In the genomic region with DNA sequence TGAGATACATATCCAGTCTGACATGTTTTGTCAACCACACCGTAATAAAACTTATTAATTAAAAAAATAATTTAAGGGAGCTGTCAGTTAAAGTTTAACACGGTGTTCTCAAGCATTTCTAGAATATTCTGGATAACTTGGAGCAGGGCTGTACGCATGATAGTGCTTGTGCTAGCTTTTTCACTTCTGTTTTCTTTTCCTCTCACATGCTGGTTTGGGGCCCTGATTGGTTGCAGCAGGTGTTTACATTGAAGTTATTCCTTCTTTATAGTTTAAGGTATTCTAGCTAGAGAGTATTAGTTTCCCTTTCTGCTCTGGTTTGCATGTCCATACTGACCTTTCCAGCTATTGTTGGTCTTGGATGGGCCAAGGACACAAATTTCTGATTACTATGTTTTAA, we compare ENCODE assay signal across 15 mouse cellular contexts.
DNase-seq lines count a peak whose midpoint lies in the region; ATAC-seq and TF ChIP-seq lines count a peak whose summit lies in the region.
"Had no signal": no experiment of that assay in that cellular context is flagged by ENCODE, and none has a peak within 500 bp of the region (broad histone marks: within the 10 kb centered on the region; RNA-seq: fewer than 3 reads in every experiment).

No protein-coding gene starts in this region.

- 76% methylated on average over 3 of the region's 3 CpGs for WGBS in heart, embryonic 16.5 days
- WGBS in lung, embryonic 16.5 days = 70% methylated on average over 3 of the region's 3 CpGs
- 52% methylated on average over 3 of the region's 3 CpGs for WGBS in lung, adult 2 months
- 65% methylated on average over 3 of the region's 3 CpGs for WGBS in embryonic facial prominence, embryonic 15.5 days
- WGBS in stomach, embryonic 14.5 days = 63% methylated on average over 3 of the region's 3 CpGs
- WGBS in thymus, adult 2 months = 76% methylated on average over 3 of the region's 3 CpGs

- no peak for ATAC-seq in heart, embryonic 16.5 days (replicated peaks; ENCODE audit: extremely low read depth, insufficient read depth, low FRiP score)
- ATAC-seq in lung, embryonic 16.5 days (ENCODE audit: low read depth) = no peak
- no peak for ATAC-seq in embryonic facial prominence, embryonic 15.5 days (ENCODE audit: insufficient number of reproducible peaks, low FRiP score, low TSS enrichment, low read depth)
- no peak for ATAC-seq in stomach, embryonic 14.5 days (ENCODE audit: insufficient number of reproducible peaks, insufficient read depth, low FRiP score, low read depth)
- ATAC-seq: midbrain, embryonic 15.5 days had no signal

- H3K4me1 ChIP-seq in heart, embryonic 16.5 days (ENCODE audit: control insufficient read depth, insufficient read depth, low read length) = peaks cover 52% of the 10 kb centered on the region
- peaks cover 50% of the 10 kb centered on the region for H3K4me1 ChIP-seq in lung, embryonic 16.5 days (replicated peaks; ENCODE audit: control insufficient read depth, insufficient read depth, low read length)
- peaks cover 32% of the 10 kb centered on the region for H3K4me1 ChIP-seq in lung, adult 2 months (ENCODE audit: control insufficient read depth, insufficient read depth, low read length)
- H3K4me1 ChIP-seq in embryonic facial prominence, embryonic 15.5 days = peaks cover 55% of the 10 kb centered on the region
- H3K4me1 ChIP-seq in stomach, embryonic 14.5 days (ENCODE audit: control insufficient read depth, insufficient read depth, low read length) = peaks cover 45% of the 10 kb centered on the region
- H3K4me1 ChIP-seq in thymus, adult 2 months (replicated peaks; ENCODE audit: control insufficient read depth, insufficient read depth, low read length) = peaks cover 34% of the 10 kb centered on the region

- no peaks in the 10 kb centered on the region for H3K27me3 ChIP-seq in heart, embryonic 16.5 days (ENCODE audit: control insufficient read depth, insufficient read depth, low read length)
- H3K27me3 ChIP-seq in lung, embryonic 16.5 days (ENCODE audit: control insufficient read depth, insufficient read depth, low read depth, low read length) = no peaks in the 10 kb centered on the region
- H3K27me3 ChIP-seq in embryonic facial prominence, embryonic 15.5 days = no peaks in the 10 kb centered on the region
- no peaks in the 10 kb centered on the region for H3K27me3 ChIP-seq in stomach, embryonic 14.5 days (ENCODE audit: control insufficient read depth, insufficient read depth, low read length)
- H3K27me3 ChIP-seq in thymus, adult 2 months (ENCODE audit: control insufficient read depth, insufficient read depth, low read length) = no peaks in the 10 kb centered on the region
- H3K27me3 ChIP-seq: heart, embryonic 15.5 days had no signal

- H3K27ac ChIP-seq in heart, embryonic 16.5 days (ENCODE audit: low read length) = 0 out of 2 replicates have a peak overlapping the region, but pooled peaks have one; percentile 16
- peak overlapping the region; percentile 78 for H3K27ac ChIP-seq in lung, embryonic 16.5 days (ENCODE audit: low read length)
- peak overlapping the region; percentile 74; the same call in 1 of the 2 replicates for H3K27ac ChIP-seq in embryonic facial prominence, embryonic 15.5 days (replicated peaks)
- peak overlapping the region; percentile 87; the same call in 1 of the 2 replicates for H3K27ac ChIP-seq in stomach, embryonic 14.5 days (ENCODE audit: low read length)
- H3K27ac ChIP-seq in thymus, adult 2 months (ENCODE audit: control insufficient read depth, insufficient read depth, low read length) = no peak overlapping the region; the same call in 1 of the 2 replicates
- H3K27ac ChIP-seq: heart, embryonic 15.5 days; hindbrain, embryonic 14.5 days; midbrain, embryonic 15.5 days had no signal

- TF ChIP-seq CTCF in lung, adult 2 months (IDR thresholded peaks at IDR 0.05; ENCODE audit: insufficient read depth, low read length) = no peak
- TF ChIP-seq CTCF in thymus, adult 2 months (IDR thresholded peaks at IDR 0.05; ENCODE audit: borderline replicate concordance, control insufficient read depth, extremely low read depth, insufficient read depth, low read length, poor library complexity) = no peak

- no peak overlapping the region for H3K9ac ChIP-seq in heart, embryonic 16.5 days (ENCODE audit: low read length)
- H3K9ac ChIP-seq in lung, embryonic 16.5 days (ENCODE audit: low read length) = no peak overlapping the region
- no peak overlapping the region for H3K9ac ChIP-seq in embryonic facial prominence, embryonic 15.5 days
- H3K9ac ChIP-seq in stomach, embryonic 14.5 days (replicated peaks; ENCODE audit: low read depth, low read length) = no peak overlapping the region
- H3K9ac ChIP-seq: heart, embryonic 15.5 days; hindbrain, embryonic 14.5 days; midbrain, embryonic 15.5 days had no signal

- no peaks in the 10 kb centered on the region for H3K36me3 ChIP-seq in heart, embryonic 16.5 days (ENCODE audit: control insufficient read depth, insufficient read depth)
- 0 out of 2 replicates have a peak, but pooled peaks cover 3% of the 10 kb centered on the region for H3K36me3 ChIP-seq in lung, embryonic 16.5 days (ENCODE audit: control insufficient read depth, insufficient read depth, low read length)
- H3K36me3 ChIP-seq in embryonic facial prominence, embryonic 15.5 days = no peaks in the 10 kb centered on the region
- H3K36me3 ChIP-seq in stomach, embryonic 14.5 days (ENCODE audit: control insufficient read depth, insufficient read depth, low read length) = no peaks in the 10 kb centered on the region
- H3K36me3 ChIP-seq in thymus, adult 2 months (ENCODE audit: control insufficient read depth, insufficient read depth, low read length) = no peaks in the 10 kb centered on the region
- H3K36me3 ChIP-seq: heart, embryonic 15.5 days; midbrain, embryonic 15.5 days had no signal

- DNase-seq in heart, postnatal 4 days = no peak
- no peak for DNase-seq in lung, adult 2 months
- DNase-seq in thymus, adult 2 months = no peak
- DNase-seq in adrenal gland, adult (ENCODE audit: inconsistent age in 2 of 2, low spot score in 1 of 2) = no peak
- DNase-seq: cerebellum, adult 18-20 months; left cerebral cortex, postnatal 4 days; right cerebral cortex, postnatal 4 days; thymus, adult 18-20 months had no signal

- no peak for TF ChIP-seq POLR2A in lung, adult 2 months (IDR thresholded peaks at IDR 0.05; ENCODE audit: borderline replicate concordance, extremely low read depth, low read depth, low read length)
- no peak for TF ChIP-seq POLR2A in thymus, adult 2 months (IDR thresholded peaks at IDR 0.05; ENCODE audit: control insufficient read depth, extremely low read depth, insufficient read depth, low read length, poor library complexity)

- H3K4me2 ChIP-seq in heart, embryonic 16.5 days (ENCODE audit: low read depth, low read length) = no peak overlapping the region
- H3K4me2 ChIP-seq in lung, embryonic 16.5 days (ENCODE audit: low read depth, low read length) = no peak overlapping the region
- no peak overlapping the region for H3K4me2 ChIP-seq in embryonic facial prominence, embryonic 15.5 days (replicated peaks)
- H3K4me2 ChIP-seq in stomach, embryonic 14.5 days (replicated peaks; ENCODE audit: low read depth, low read length) = no peak overlapping the region
- H3K4me2 ChIP-seq: heart, embryonic 15.5 days; hindbrain, embryonic 14.5 days; midbrain, embryonic 15.5 days had no signal

- no peak overlapping the region for H3K4me3 ChIP-seq in heart, embryonic 16.5 days (ENCODE audit: low read length)
- H3K4me3 ChIP-seq in lung, embryonic 16.5 days (ENCODE audit: low read length) = no peak overlapping the region
- H3K4me3 ChIP-seq in lung, adult 2 months (replicated peaks; ENCODE audit: extremely low read depth, low read depth, low read length) = no peak overlapping the region
- H3K4me3 ChIP-seq in embryonic facial prominence, embryonic 15.5 days (replicated peaks) = no peak overlapping the region
- H3K4me3 ChIP-seq in stomach, embryonic 14.5 days (ENCODE audit: low read depth, low read length) = no peak overlapping the region
- no peak overlapping the region for H3K4me3 ChIP-seq in thymus, adult 2 months (ENCODE audit: control insufficient read depth, insufficient read depth, low read length)
- H3K4me3 ChIP-seq: heart, embryonic 15.5 days; midbrain, embryonic 15.5 days had no signal

- no peaks in the 10 kb centered on the region for H3K9me3 ChIP-seq in heart, embryonic 16.5 days (replicated peaks; ENCODE audit: control insufficient read depth, low read length)
- H3K9me3 ChIP-seq in lung, embryonic 16.5 days (ENCODE audit: control insufficient read depth, low read length) = no peaks in the 10 kb centered on the region
- no peaks in the 10 kb centered on the region for H3K9me3 ChIP-seq in embryonic facial prominence, embryonic 15.5 days (replicated peaks)
- H3K9me3 ChIP-seq in stomach, embryonic 14.5 days (ENCODE audit: control insufficient read depth, low read depth, low read length) = no peaks in the 10 kb centered on the region
- H3K9me3 ChIP-seq: heart, embryonic 15.5 days; midbrain, embryonic 15.5 days had no signal
